Mouse (Mus musculus) olfactory bulb, adult 2 months (tissue): Measurements from ENCODE around the gene Tatdn2.

ENCODE experiments used
- CTCF ChIP-seq: fragments of 200-500 bp; IDR thresholded peaks from 2 replicates; pipeline ENCODE4 v1.5.1; 2012; ENCODE audit warnings: low read depth, mild to moderate bottlenecking, low read length, moderate library complexity; ENCODE audit not compliant: insufficient read depth
- POLR2A ChIP-seq: fragments of 200-500 bp; IDR thresholded peaks from 2 replicates; pipeline ENCODE4 v1.6.1; 2012; ENCODE audit warnings: mild to moderate bottlenecking, low read depth, low read length, moderate library complexity; ENCODE audit not compliant: insufficient read depth

GRCm38 (mm10) chr6:113656847-113657246, 40.0 kb upstream of the Tatdn2 start:
- no peak for TF ChIP-seq CTCF
- no peak for TF ChIP-seq POLR2A
